Mouse (Mus musculus): ENCODE measurements around the gene Lmntd2. TPM values are rescaled to one million over a fixed set of nuclear protein-coding genes. Genes with fewer than 3 reads are reported as not detected.

Gene Lmntd2
- polyA plus RNA-seq, 1 experiment = 0.05 TPM

GRCm38 (mm10) chr7:141188733-141189132 is 25.1 kb downstream of the Lmntd2 start:
- no peak for TF ChIP-seq MAX (IDR thresholded peaks at IDR 0.05)
- Histone ChIP-seq H3K4me3 (ENCODE audit: insufficient read depth, poor library complexity, severe bottlenecking) (no peak overlapping the region), H3K79me3 (ENCODE audit: low read depth) (peaks cover 6% of the 10 kb centered on the region), H3K36me3 (ENCODE audit: control insufficient read depth, insufficient read depth) (peaks cover 14% of the 10 kb centered on the region), H3K27me3 (ENCODE audit: control insufficient read depth, insufficient read depth, insufficient read length) (no peaks in the 10 kb centered on the region), H3K79me2 (ENCODE audit: control insufficient read depth, insufficient read depth) (peaks cover 20% of the 10 kb centered on the region), H3ac (ENCODE audit: control insufficient read depth, insufficient read length, low read depth) (no peak overlapping the region)

GRCm38 (mm10) chr7:141188194-141188593 is 25.7 kb downstream of the Lmntd2 start:
- H3K27me3 ChIP-seq (ENCODE audit: control insufficient read depth, insufficient read depth, insufficient read length) = no peaks in the 10 kb centered on the region
- no peak overlapping the region for H3K4me3 ChIP-seq (ENCODE audit: insufficient read depth, poor library complexity, severe bottlenecking)
- H3K79me2 ChIP-seq (ENCODE audit: control insufficient read depth, insufficient read depth) = peaks cover 16% of the 10 kb centered on the region
- no peak overlapping the region for H3ac ChIP-seq (ENCODE audit: control insufficient read depth, insufficient read length, low read depth)
- TF ChIP-seq CEBPB (IDR thresholded peaks at IDR 0.05; ENCODE audit: low read depth) = no peak
- no peak for TF ChIP-seq FOSL1 (IDR thresholded peaks at IDR 0.05; ENCODE audit: insufficient read depth, low read length, poor library complexity, severe bottlenecking)
- no peak for TF ChIP-seq MAX (IDR thresholded peaks at IDR 0.05)
- TF ChIP-seq USF1 (IDR thresholded peaks at IDR 0.05; ENCODE audit: low read depth) = no peak
- no peak for TF ChIP-seq MYOD1 (IDR thresholded peaks at IDR 0.05; ENCODE audit: control insufficient read depth, insufficient read length, low read depth)
- H3K36me3 ChIP-seq (ENCODE audit: control insufficient read depth, insufficient read depth) = peaks cover 14% of the 10 kb centered on the region
- peaks cover 5% of the 10 kb centered on the region for H3K79me3 ChIP-seq (ENCODE audit: low read depth)

- Histone ChIP-seq H3ac (ENCODE audit: control insufficient read depth, insufficient read length, low read depth) (no peak overlapping the region), H3K36me3 (ENCODE audit: control insufficient read depth, insufficient read depth) (no peaks in the 10 kb centered on the region), H3K4me3 (ENCODE audit: insufficient read depth, poor library complexity, severe bottlenecking) (no peak overlapping the region), H3K79me2 (ENCODE audit: control insufficient read depth, insufficient read depth) (peaks cover 6% of the 10 kb centered on the region), H3K79me3 (ENCODE audit: low read depth) (peaks cover 6% of the 10 kb centered on the region), H3K27me3 (ENCODE audit: control insufficient read depth, insufficient read depth, insufficient read length) (no peaks in the 10 kb centered on the region)
- no peak for TF ChIP-seq CEBPB (IDR thresholded peaks at IDR 0.05; ENCODE audit: low read depth)
- TF ChIP-seq FOSL1 (IDR thresholded peaks at IDR 0.05; ENCODE audit: insufficient read depth, low read length, poor library complexity, severe bottlenecking) = no peak
- TF ChIP-seq CTCF (IDR thresholded peaks at IDR 0.05; ENCODE audit: control insufficient read depth, insufficient read depth, insufficient read length) = peak; percentile 82
- TF ChIP-seq MYOD1 (IDR thresholded peaks at IDR 0.05; ENCODE audit: control insufficient read depth, insufficient read length, low read depth) = no peak
- no peak for TF ChIP-seq MAX (IDR thresholded peaks at IDR 0.05)
Measured at GRCm38 (mm10) chr7:141176173-141176572, 37.7 kb downstream of the Lmntd2 start.

- no peaks in the 10 kb centered on the region for H3K27me3 ChIP-seq (ENCODE audit: control insufficient read depth, insufficient read depth, insufficient read length)
- H3K79me2 ChIP-seq (ENCODE audit: control insufficient read depth, insufficient read depth) = peaks cover 16% of the 10 kb centered on the region
- H3K4me3 ChIP-seq (ENCODE audit: insufficient read depth, poor library complexity, severe bottlenecking) = no peak overlapping the region
- peaks cover 6% of the 10 kb centered on the region for H3K79me3 ChIP-seq (ENCODE audit: low read depth)
- H3K36me3 ChIP-seq (ENCODE audit: control insufficient read depth, insufficient read depth) = no peaks in the 10 kb centered on the region
- TF ChIP-seq USF1 (IDR thresholded peaks at IDR 0.05; ENCODE audit: low read depth) (no peak), MYOD1 (IDR thresholded peaks at IDR 0.05; ENCODE audit: control insufficient read depth, insufficient read length, low read depth) (no peak), MYOG (IDR thresholded peaks at IDR 0.05; ENCODE audit: control insufficient read depth, extremely low read depth, insufficient read length) (no peak), CEBPB (IDR thresholded peaks at IDR 0.05; ENCODE audit: low read depth) (no peak), CTCF (IDR thresholded peaks at IDR 0.05; ENCODE audit: control insufficient read depth, insufficient read depth, insufficient read length) (no peak), FOSL1 (IDR thresholded peaks at IDR 0.05; ENCODE audit: insufficient read depth, low read length, poor library complexity, severe bottlenecking) (no peak), MAX (IDR thresholded peaks at IDR 0.05) (no peak)
- no peak overlapping the region for H3ac ChIP-seq (ENCODE audit: control insufficient read depth, insufficient read length, low read depth)
Measured at GRCm38 (mm10) chr7:141175068-141175467, 38.8 kb downstream of the Lmntd2 start.

- Histone ChIP-seq H3K36me3 (ENCODE audit: control insufficient read depth, insufficient read depth) (no peaks in the 10 kb centered on the region), H3K27me3 (ENCODE audit: control insufficient read depth, insufficient read depth, insufficient read length) (no peaks in the 10 kb centered on the region), H3K4me3 (ENCODE audit: insufficient read depth, poor library complexity, severe bottlenecking) (peak overlapping the region; percentile 44), H3ac (ENCODE audit: control insufficient read depth, insufficient read length, low read depth) (no peak overlapping the region), H3K79me2 (ENCODE audit: control insufficient read depth, insufficient read depth) (peaks cover 23% of the 10 kb centered on the region), H3K79me3 (ENCODE audit: low read depth) (peaks cover 8% of the 10 kb centered on the region)
- TF ChIP-seq USF1 (IDR thresholded peaks at IDR 0.05; ENCODE audit: low read depth) = no peak
- TF ChIP-seq MAX (IDR thresholded peaks at IDR 0.05) = no peak
- TF ChIP-seq MYOG (IDR thresholded peaks at IDR 0.05; ENCODE audit: control insufficient read depth, extremely low read depth, insufficient read length) = no peak
- no peak for TF ChIP-seq FOSL1 (IDR thresholded peaks at IDR 0.05; ENCODE audit: insufficient read depth, low read length, poor library complexity, severe bottlenecking)
- no peak for TF ChIP-seq CTCF (IDR thresholded peaks at IDR 0.05; ENCODE audit: control insufficient read depth, insufficient read depth, insufficient read length)
- no peak for TF ChIP-seq MYOD1 (IDR thresholded peaks at IDR 0.05; ENCODE audit: control insufficient read depth, insufficient read length, low read depth)
- TF ChIP-seq CEBPB (IDR thresholded peaks at IDR 0.05; ENCODE audit: low read depth) = no peak
Measured at GRCm38 (mm10) chr7:141173323-141173850, 40.5 kb downstream of the Lmntd2 start.

- Histone ChIP-seq H3ac (ENCODE audit: control insufficient read depth, insufficient read length, low read depth) (peak within 1 kb of the TSS; percentile 90), H3K4me3 (ENCODE audit: insufficient read depth, poor library complexity, severe bottlenecking) (peak within 1 kb of the TSS; percentile 44), H3K79me2 (ENCODE audit: control insufficient read depth, insufficient read depth) (peaks cover 33% of the 10 kb centered on the region), H3K79me3 (ENCODE audit: low read depth) (peaks cover 11% of the 10 kb centered on the region), H3K27me3 (ENCODE audit: control insufficient read depth, insufficient read depth, insufficient read length) (no peaks in the 10 kb centered on the region), H3K36me3 (ENCODE audit: control insufficient read depth, insufficient read depth) (no peaks in the 10 kb centered on the region)
- TF ChIP-seq USF1 (IDR thresholded peaks at IDR 0.05; ENCODE audit: low read depth) = peak; percentile 89
- no peak for TF ChIP-seq MYOD1 (IDR thresholded peaks at IDR 0.05; ENCODE audit: control insufficient read depth, insufficient read length, low read depth)
- TF ChIP-seq MYOG (IDR thresholded peaks at IDR 0.05; ENCODE audit: control insufficient read depth, extremely low read depth, insufficient read length) = no peak
- peak; percentile 21 for TF ChIP-seq MAX (IDR thresholded peaks at IDR 0.05)
- TF ChIP-seq CTCF (IDR thresholded peaks at IDR 0.05; ENCODE audit: control insufficient read depth, insufficient read depth, insufficient read length) = no peak
- TF ChIP-seq CEBPB (IDR thresholded peaks at IDR 0.05; ENCODE audit: low read depth) = no peak
- TF ChIP-seq FOSL1 (IDR thresholded peaks at IDR 0.05; ENCODE audit: insufficient read depth, low read length, poor library complexity, severe bottlenecking) = no peak
Measured at GRCm38 (mm10) chr7:141172116-141173006, 41.5 kb downstream of the Lmntd2 start, which contains the start of gene Rnh1. TSS of gene Rnh1 (minus strand) at chr7:141172857.

All from C2C12 (cell line).